Mouse (Mus musculus): ENCODE results near the gene Rtn4rl2. TPM values are rescaled to one million over a fixed set of nuclear protein-coding genes. Genes with fewer than 3 reads are reported as not detected.

The Rtn4rl2 gene
- polyA plus RNA-seq, 2 experiments: 1.5 to 4.5 TPM

DNA sequence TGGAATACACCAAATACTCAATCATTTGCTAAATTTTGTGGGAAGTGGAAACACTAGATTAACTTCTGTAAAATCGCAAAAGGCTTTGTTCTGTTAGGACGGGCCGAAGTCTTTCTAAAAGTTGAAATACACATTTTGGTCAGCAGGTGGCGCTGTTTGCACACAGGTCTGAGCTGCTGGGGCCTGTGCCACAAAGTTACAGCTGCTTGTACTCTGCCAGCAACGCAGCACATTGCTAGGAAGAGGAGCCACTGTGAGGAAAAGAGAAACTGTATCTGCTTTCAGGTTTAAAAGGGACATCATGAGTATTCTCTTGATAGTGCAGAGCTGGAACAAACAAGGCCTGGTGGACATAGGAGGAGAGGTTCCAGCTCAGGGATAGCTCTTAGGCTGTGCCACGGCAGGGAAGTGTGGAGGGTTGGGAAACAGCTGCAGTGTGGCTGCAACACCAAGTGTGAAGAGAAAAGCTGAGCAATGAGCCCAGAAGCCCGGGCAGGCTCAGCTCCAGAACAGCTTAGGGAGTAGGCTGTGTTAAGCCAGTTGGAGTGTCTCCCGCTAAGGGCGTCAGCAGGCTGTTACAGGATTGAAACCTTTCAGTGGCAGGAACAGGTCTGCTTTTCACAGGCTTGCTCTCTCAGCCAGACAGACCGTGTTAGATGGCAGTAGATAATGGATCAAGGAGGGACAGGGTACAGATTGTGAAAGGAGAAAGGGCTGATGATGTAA is 54.7 kb downstream of the Rtn4rl2 start:
- Histone ChIP-seq H3K27me3 (ENCODE audit: control insufficient read depth, insufficient read depth, low read length) (no peaks in the 10 kb centered on the region), H3K4me2 (replicated peaks; ENCODE audit: low read depth, low read length, severe bottlenecking) (no peak overlapping the region), H3K4me1 (ENCODE audit: control insufficient read depth, insufficient read depth, low read length) (peaks cover 7% of the 10 kb centered on the region; the same call in 1 of the 2 replicates), H3K4me3 (replicated peaks; ENCODE audit: low read length) (no peak overlapping the region), H3K36me3 (ENCODE audit: control insufficient read depth, insufficient read depth, low read length) (peaks cover 7% of the 10 kb centered on the region), H3K9ac (ENCODE audit: low read depth, low read length, severe bottlenecking) (no peak overlapping the region; the same call in 1 of the 2 replicates), H3K27ac (replicated peaks; ENCODE audit: low read depth, low read length) (no peak overlapping the region), H3K9me3 (ENCODE audit: control insufficient read depth, low read length) (no peaks in the 10 kb centered on the region)
- ATAC-seq (ENCODE audit: low FRiP score, low read depth) (peak; percentile 72), DNase-seq (ENCODE audit: low spot score) (peak; percentile 89)
- no peak for TF ChIP-seq POLR2A (IDR thresholded peaks at IDR 0.05; ENCODE audit: borderline replicate concordance, extremely low read depth, insufficient read depth, insufficient read length)
- 32% methylated on average over 10 of the region's 10 CpGs for WGBS

DNA sequence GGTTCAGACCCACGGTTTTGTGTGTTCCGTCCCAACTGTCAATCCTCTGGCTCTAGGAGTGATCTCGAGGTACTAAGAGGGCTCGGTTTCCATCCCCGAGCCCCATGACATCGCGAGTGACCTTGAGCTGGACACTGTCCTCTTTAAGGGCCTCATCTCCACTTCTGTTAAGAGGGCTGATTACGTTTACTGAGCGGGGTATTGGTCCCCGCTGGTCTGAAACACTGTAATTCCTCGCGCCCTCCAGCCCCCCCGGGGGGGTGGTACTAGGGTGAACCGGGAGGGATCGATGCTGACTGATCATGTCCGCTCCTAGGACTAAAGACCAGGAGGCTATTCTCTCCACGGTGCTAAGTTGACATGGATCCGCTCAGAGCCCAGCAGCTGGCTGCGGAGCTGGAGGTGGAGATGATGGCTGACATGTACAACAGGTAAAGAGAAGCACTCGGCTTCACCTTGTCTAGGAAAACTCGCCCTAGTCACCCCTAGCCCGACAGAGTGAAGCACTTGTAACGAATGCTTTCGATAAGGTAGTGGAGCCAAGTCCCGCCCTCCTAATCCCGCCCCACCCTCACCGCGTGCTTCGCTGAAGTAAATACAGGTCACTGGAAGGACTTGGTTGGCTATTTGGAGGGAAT is 59.1 kb downstream of the Rtn4rl2 start:
- WGBS: 1% methylated on average over 29 of the region's 29 CpGs
- no peak for ATAC-seq (ENCODE audit: low FRiP score, low read depth)
- H3K27ac ChIP-seq (replicated peaks; ENCODE audit: low read depth, low read length): no peak overlapping the region

DNA sequence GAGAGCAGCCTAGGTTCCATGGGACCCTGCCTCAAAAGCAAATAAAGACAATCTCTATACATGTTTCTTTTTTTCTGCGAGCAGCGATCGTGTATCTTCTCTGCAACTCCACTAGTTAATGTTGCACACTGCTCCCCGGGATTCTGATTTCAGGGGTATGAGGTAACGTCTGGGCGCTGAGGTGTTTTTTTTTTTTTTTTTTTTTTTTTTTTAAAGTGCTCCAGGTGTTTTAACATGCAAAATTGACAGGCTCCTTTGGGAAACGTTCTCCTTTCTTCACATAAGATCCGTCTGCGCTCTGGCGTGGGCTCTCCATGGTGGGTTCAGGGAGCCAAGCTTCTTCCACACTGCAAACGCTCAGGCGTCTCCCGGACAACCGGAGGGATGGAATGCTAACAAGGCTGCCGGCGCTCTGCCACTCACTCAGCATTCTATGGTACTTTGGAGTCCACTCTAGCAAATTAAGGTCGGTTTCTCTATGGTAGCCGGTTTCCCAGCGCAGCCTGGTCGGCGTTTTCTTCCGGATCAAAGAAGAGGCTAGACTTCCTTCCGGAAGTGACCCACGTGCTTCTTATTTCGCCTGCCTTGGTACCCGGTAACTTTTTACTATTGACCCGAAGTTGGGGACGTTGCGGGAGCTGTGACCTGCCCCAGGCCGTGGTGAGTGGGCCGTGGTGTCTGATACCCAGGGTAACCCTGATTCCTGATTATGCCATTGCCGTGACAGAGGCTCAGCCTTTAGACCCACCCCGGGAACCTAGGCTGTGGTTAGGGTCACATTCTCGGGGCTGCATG is 59.8 kb downstream of the Rtn4rl2 start, which contains the start of gene Timm10:
TSS of gene Timm10 (plus strand) at position 510 of the 795 bp plus-strand sequence.
- TF ChIP-seq POLR2A (IDR thresholded peaks at IDR 0.05; ENCODE audit: borderline replicate concordance, extremely low read depth, insufficient read depth, insufficient read length): 0 out of 2 replicates have a peak, but pooled peaks have one; percentile 4
- H3K4me3 ChIP-seq (replicated peaks; ENCODE audit: low read length): peak within 1 kb of the TSS; percentile 83
- no peaks in the 10 kb centered on the region for H3K27me3 ChIP-seq (ENCODE audit: control insufficient read depth, insufficient read depth, low read length)
- DNase-seq (ENCODE audit: low spot score): peak; percentile 97
- ATAC-seq (ENCODE audit: low FRiP score, low read depth): peak; percentile 95
- no peak within 1 kb of the TSS; the same call in 1 of the 2 replicates for H3K27ac ChIP-seq (replicated peaks; ENCODE audit: low read depth, low read length)
- WGBS: under 1% methylated on average over 34 of the region's 34 CpGs
- H3K36me3 ChIP-seq (ENCODE audit: control insufficient read depth, insufficient read depth, low read length): peaks cover 7% of the 10 kb centered on the region
- peak within 1 kb of the TSS; percentile 63 for H3K9ac ChIP-seq (ENCODE audit: low read depth, low read length, severe bottlenecking)
- peak within 1 kb of the TSS; percentile 92 for H3K4me2 ChIP-seq (replicated peaks; ENCODE audit: low read depth, low read length, severe bottlenecking)
- H3K9me3 ChIP-seq (ENCODE audit: control insufficient read depth, low read length): no peaks in the 10 kb centered on the region
- peaks cover 7% of the 10 kb centered on the region; the same call in 1 of the 2 replicates for H3K4me1 ChIP-seq (ENCODE audit: control insufficient read depth, insufficient read depth, low read length)

More for the DNA sequence above, 59.1 kb downstream of the Rtn4rl2 start:
- Histone ChIP-seq H3K27me3 (ENCODE audit: control insufficient read depth, insufficient read depth, low read length) (no peaks in the 10 kb centered on the region), H3K4me1 (ENCODE audit: control insufficient read depth, insufficient read depth, low read length) (peaks cover 7% of the 10 kb centered on the region; the same call in 1 of the 2 replicates), H3K4me2 (replicated peaks; ENCODE audit: low read depth, low read length, severe bottlenecking) (peak overlapping the region; percentile 92), H3K4me3 (replicated peaks; ENCODE audit: low read length) (peak overlapping the region; percentile 83), H3K9me3 (ENCODE audit: control insufficient read depth, low read length) (no peaks in the 10 kb centered on the region), H3K36me3 (ENCODE audit: control insufficient read depth, insufficient read depth, low read length) (peaks cover 7% of the 10 kb centered on the region), H3K9ac (ENCODE audit: low read depth, low read length, severe bottlenecking) (peak overlapping the region; percentile 63)
- TF ChIP-seq POLR2A (IDR thresholded peaks at IDR 0.05; ENCODE audit: borderline replicate concordance, extremely low read depth, insufficient read depth, insufficient read length): no peak
- no peak for DNase-seq (ENCODE audit: low spot score)

DNA sequence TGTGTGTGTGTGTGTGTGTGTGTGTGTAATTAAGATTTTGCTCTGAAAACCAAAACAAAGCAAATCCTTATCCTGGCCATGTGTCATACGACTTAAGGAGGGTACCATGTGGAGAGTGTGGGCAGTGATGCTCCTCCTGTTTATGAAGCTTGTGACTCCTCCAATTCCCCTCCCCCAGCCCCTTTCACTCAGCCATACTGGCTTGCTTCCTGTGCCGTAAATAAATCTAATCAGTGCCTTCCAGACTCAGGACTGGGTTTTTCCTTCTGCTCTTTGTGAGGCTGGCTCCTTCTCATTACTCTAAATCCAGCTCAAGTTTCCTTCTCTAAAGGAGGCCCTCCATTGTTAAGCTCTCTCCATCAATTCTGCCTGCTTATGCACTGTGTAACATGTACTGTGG is 63.3 kb downstream of the Rtn4rl2 start:
- TF ChIP-seq POLR2A (IDR thresholded peaks at IDR 0.05; ENCODE audit: borderline replicate concordance, extremely low read depth, insufficient read depth, insufficient read length): no peak
- H3K4me3 ChIP-seq (replicated peaks; ENCODE audit: low read length): no peak overlapping the region
- H3K36me3 ChIP-seq (ENCODE audit: control insufficient read depth, insufficient read depth, low read length): no peaks in the 10 kb centered on the region
- H3K27me3 ChIP-seq (ENCODE audit: control insufficient read depth, insufficient read depth, low read length): no peaks in the 10 kb centered on the region
- no peaks in the 10 kb centered on the region for H3K9me3 ChIP-seq (ENCODE audit: control insufficient read depth, low read length)
- no peak overlapping the region for H3K4me2 ChIP-seq (replicated peaks; ENCODE audit: low read depth, low read length, severe bottlenecking)
- WGBS: 24% methylated on average over 2 of the region's 2 CpGs
- H3K4me1 ChIP-seq (ENCODE audit: control insufficient read depth, insufficient read depth, low read length): peaks cover 7% of the 10 kb centered on the region; the same call in 1 of the 2 replicates
- H3K27ac ChIP-seq (replicated peaks; ENCODE audit: low read depth, low read length): no peak overlapping the region
- no peak overlapping the region for H3K9ac ChIP-seq (ENCODE audit: low read depth, low read length, severe bottlenecking)
- DNase-seq (ENCODE audit: low spot score) (no peak), ATAC-seq (ENCODE audit: low FRiP score, low read depth) (no peak)

DNA sequence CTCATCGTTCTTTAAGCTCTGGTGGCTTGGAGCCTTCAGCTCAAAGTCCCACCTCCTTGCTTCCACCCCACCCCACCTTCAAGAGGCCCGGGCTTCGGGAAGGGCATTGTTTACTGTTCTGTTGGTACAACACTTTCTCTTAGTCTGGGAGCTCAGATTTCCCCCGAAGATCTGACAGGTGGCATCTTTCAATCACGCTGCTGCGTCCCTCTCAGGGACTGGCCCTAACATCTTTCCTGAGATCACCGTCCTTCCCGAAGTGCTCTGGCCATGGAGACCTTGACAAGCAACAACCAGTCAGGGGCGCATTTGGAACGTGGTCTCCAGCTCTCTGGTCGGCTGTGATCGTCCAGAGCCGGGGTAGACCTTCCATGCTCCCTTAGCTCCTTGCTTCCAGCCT is 64.0 kb downstream of the Rtn4rl2 start, which contains the start of gene Smtnl1:
TSS of gene Smtnl1 (minus strand) at position 101 of the 400 bp plus-strand sequence.
- H3K9ac ChIP-seq (ENCODE audit: low read depth, low read length, severe bottlenecking): no peak within 1 kb of the TSS
- ATAC-seq (ENCODE audit: low FRiP score, low read depth) (no peak), DNase-seq (ENCODE audit: low spot score) (no peak)
- TF ChIP-seq POLR2A (IDR thresholded peaks at IDR 0.05; ENCODE audit: borderline replicate concordance, extremely low read depth, insufficient read depth, insufficient read length): no peak
- no peak within 1 kb of the TSS for H3K4me3 ChIP-seq (replicated peaks; ENCODE audit: low read length)
- H3K4me2 ChIP-seq (replicated peaks; ENCODE audit: low read depth, low read length, severe bottlenecking): no peak within 1 kb of the TSS
- H3K9me3 ChIP-seq (ENCODE audit: control insufficient read depth, low read length): no peaks in the 10 kb centered on the region
- WGBS: 60% methylated on average over 13 of the region's 13 CpGs
- H3K36me3 ChIP-seq (ENCODE audit: control insufficient read depth, insufficient read depth, low read length): no peaks in the 10 kb centered on the region
- no peaks in the 10 kb centered on the region for H3K27me3 ChIP-seq (ENCODE audit: control insufficient read depth, insufficient read depth, low read length)
- no peak within 1 kb of the TSS for H3K27ac ChIP-seq (replicated peaks; ENCODE audit: low read depth, low read length)
- 0 out of 2 replicates have a peak, but pooled peaks cover 1% of the 10 kb centered on the region for H3K4me1 ChIP-seq (ENCODE audit: control insufficient read depth, insufficient read depth, low read length)

Small RNA genes within 50 kb of the gene (microRNA-seq; reads per million reads assigned to microRNA genes)
- not detected for gene Gm24332

Other genes with a start within 250 kb of the Rtn4rl2 start
- 85.0 and 92.1 TPM in 2 replicates for gene Ctnnd1, start 235.9 kb downstream of the Rtn4rl2 start, polyA plus RNA-seq (2012; rRNA removed)
- 46.0 and 47.7 TPM in 2 replicates for gene Ctnnd1, start 235.9 kb downstream of the Rtn4rl2 start, polyA plus RNA-seq (2014; fragmentation: Nextera tagmentation; extraction: Ambion mirVana)
- gene Btbd18, start 227.6 kb downstream of the Rtn4rl2 start, polyA plus RNA-seq (2012; rRNA removed): 0.01 TPM in 1 of 2 replicates, not detected in the other
- gene Btbd18, start 227.6 kb downstream of the Rtn4rl2 start, polyA plus RNA-seq (2014; fragmentation: Nextera tagmentation; extraction: Ambion mirVana): 0.14 and 0.15 TPM in 2 replicates
- 224 and 297 TPM in 2 replicates for gene Selenoh, start 215.9 kb downstream of the Rtn4rl2 start, polyA plus RNA-seq (2012; rRNA removed)
- gene Selenoh, start 215.9 kb downstream of the Rtn4rl2 start, polyA plus RNA-seq (2014; fragmentation: Nextera tagmentation; extraction: Ambion mirVana): 274 and 276 TPM in 2 replicates
- gene Gm28635, start 208.7 kb downstream of the Rtn4rl2 start, polyA plus RNA-seq (2012; rRNA removed): not detected in 2 replicates
- gene Gm28635, start 208.7 kb downstream of the Rtn4rl2 start, polyA plus RNA-seq (2014; fragmentation: Nextera tagmentation; extraction: Ambion mirVana): not detected in 2 replicates
- gene Med19, start 208.3 kb downstream of the Rtn4rl2 start, polyA plus RNA-seq (2012; rRNA removed): 20.4 and 20.7 TPM in 2 replicates
- 33.6 and 33.7 TPM in 2 replicates for gene Med19, start 208.3 kb downstream of the Rtn4rl2 start, polyA plus RNA-seq (2014; fragmentation: Nextera tagmentation; extraction: Ambion mirVana)
- 63.2 and 66.0 TPM in 2 replicates for gene Tmx2, start 207.6 kb downstream of the Rtn4rl2 start, polyA plus RNA-seq (2012; rRNA removed)
- 93.0 and 99.5 TPM in 2 replicates for gene Tmx2, start 207.6 kb downstream of the Rtn4rl2 start, polyA plus RNA-seq (2014; fragmentation: Nextera tagmentation; extraction: Ambion mirVana)
- gene Zdhhc5, start 171.5 kb downstream of the Rtn4rl2 start, polyA plus RNA-seq (2012; rRNA removed): 46.6 and 55.4 TPM in 2 replicates
- 34.0 and 36.5 TPM in 2 replicates for gene Zdhhc5, start 171.5 kb downstream of the Rtn4rl2 start, polyA plus RNA-seq (2014; fragmentation: Nextera tagmentation; extraction: Ambion mirVana)
- gene Clp1, start 159.4 kb downstream of the Rtn4rl2 start, polyA plus RNA-seq (2012; rRNA removed): 19.5 and 21.1 TPM in 2 replicates
- gene Clp1, start 159.4 kb downstream of the Rtn4rl2 start, polyA plus RNA-seq (2014; fragmentation: Nextera tagmentation; extraction: Ambion mirVana): 30.7 and 30.9 TPM in 2 replicates
- 13.2 and 14.6 TPM in 2 replicates for gene Ypel4, start 152.7 kb downstream of the Rtn4rl2 start, polyA plus RNA-seq (2012; rRNA removed)
- gene Ypel4, start 152.7 kb downstream of the Rtn4rl2 start, polyA plus RNA-seq (2014; fragmentation: Nextera tagmentation; extraction: Ambion mirVana): 7.4 and 9.0 TPM in 2 replicates
- gene Gm19426, start 143.1 kb downstream of the Rtn4rl2 start, polyA plus RNA-seq (2012; rRNA removed): 11.6 and 14.9 TPM in 2 replicates
- gene Gm19426, start 143.1 kb downstream of the Rtn4rl2 start, polyA plus RNA-seq (2014; fragmentation: Nextera tagmentation; extraction: Ambion mirVana): 4.3 and 5.7 TPM in 2 replicates
- 38.9 and 41.2 TPM in 2 replicates for gene Serping1, start 111.3 kb downstream of the Rtn4rl2 start, polyA plus RNA-seq (2012; rRNA removed)
- gene Serping1, start 111.3 kb downstream of the Rtn4rl2 start, polyA plus RNA-seq (2014; fragmentation: Nextera tagmentation; extraction: Ambion mirVana): 44.1 and 44.4 TPM in 2 replicates
- gene Ube2l6, start 87.9 kb downstream of the Rtn4rl2 start, polyA plus RNA-seq (2012; rRNA removed): 20.9 and 24.6 TPM in 2 replicates
- 33.5 and 37.2 TPM in 2 replicates for gene Ube2l6, start 87.9 kb downstream of the Rtn4rl2 start, polyA plus RNA-seq (2014; fragmentation: Nextera tagmentation; extraction: Ambion mirVana)
- gene Smtnl1, start 64.1 kb downstream of the Rtn4rl2 start, polyA plus RNA-seq (2012; rRNA removed): 0.06 and 0.24 TPM in 2 replicates
- 0.22 and 0.55 TPM in 2 replicates for gene Smtnl1, start 64.1 kb downstream of the Rtn4rl2 start, polyA plus RNA-seq (2014; fragmentation: Nextera tagmentation; extraction: Ambion mirVana)
- 52.3 and 59.7 TPM in 2 replicates for gene Timm10, start 59.7 kb downstream of the Rtn4rl2 start, polyA plus RNA-seq (2012; rRNA removed)
- gene Timm10, start 59.7 kb downstream of the Rtn4rl2 start, polyA plus RNA-seq (2014; fragmentation: Nextera tagmentation; extraction: Ambion mirVana): 56.0 and 58.4 TPM in 2 replicates
- 25.8 and 35.9 TPM in 2 replicates for gene Slc43a1, start 47.9 kb downstream of the Rtn4rl2 start, polyA plus RNA-seq (2012; rRNA removed)
- 15.5 and 18.5 TPM in 2 replicates for gene Slc43a1, start 47.9 kb downstream of the Rtn4rl2 start, polyA plus RNA-seq (2014; fragmentation: Nextera tagmentation; extraction: Ambion mirVana)
- 73.2 and 85.5 TPM in 2 replicates for gene Slc43a3, start 49.9 kb upstream of the Rtn4rl2 start, polyA plus RNA-seq (2012; rRNA removed)
- gene Slc43a3, start 49.9 kb upstream of the Rtn4rl2 start, polyA plus RNA-seq (2014; fragmentation: Nextera tagmentation; extraction: Ambion mirVana): 32.1 and 34.9 TPM in 2 replicates
- gene Prg2, start 93.8 kb upstream of the Rtn4rl2 start, polyA plus RNA-seq (2012; rRNA removed): 0.80 and 1.0 TPM in 2 replicates
- gene Prg2, start 93.8 kb upstream of the Rtn4rl2 start, polyA plus RNA-seq (2014; fragmentation: Nextera tagmentation; extraction: Ambion mirVana): not detected in 2 replicates
- gene Prg3, start 101.5 kb upstream of the Rtn4rl2 start, polyA plus RNA-seq (2012; rRNA removed): 0.08 TPM in 1 of 2 replicates, not detected in the other
- gene Prg3, start 101.5 kb upstream of the Rtn4rl2 start, polyA plus RNA-seq (2014; fragmentation: Nextera tagmentation; extraction: Ambion mirVana): 0.21 TPM in 1 of 2 replicates, not detected in the other
- gene Ssrp1, start 150.5 kb upstream of the Rtn4rl2 start, polyA plus RNA-seq (2012; rRNA removed): 256 and 265 TPM in 2 replicates
- 242 and 263 TPM in 2 replicates for gene Ssrp1, start 150.5 kb upstream of the Rtn4rl2 start, polyA plus RNA-seq (2014; fragmentation: Nextera tagmentation; extraction: Ambion mirVana)
- gene P2rx3, start 150.8 kb upstream of the Rtn4rl2 start, polyA plus RNA-seq (2012; rRNA removed): 0.45 and 0.69 TPM in 2 replicates
- 0.43 and 0.81 TPM in 2 replicates for gene P2rx3, start 150.8 kb upstream of the Rtn4rl2 start, polyA plus RNA-seq (2014; fragmentation: Nextera tagmentation; extraction: Ambion mirVana)
- 85.9 and 110 TPM in 2 replicates for gene Tnks1bp1, start 161.3 kb upstream of the Rtn4rl2 start, polyA plus RNA-seq (2012; rRNA removed)
- gene Tnks1bp1, start 161.3 kb upstream of the Rtn4rl2 start, polyA plus RNA-seq (2014; fragmentation: Nextera tagmentation; extraction: Ambion mirVana): 16.8 and 17.0 TPM in 2 replicates
- 37.0 and 38.2 TPM in 2 replicates for gene Aplnr, start 249.5 kb upstream of the Rtn4rl2 start, polyA plus RNA-seq (2012; rRNA removed)
- gene Aplnr, start 249.5 kb upstream of the Rtn4rl2 start, polyA plus RNA-seq (2014; fragmentation: Nextera tagmentation; extraction: Ambion mirVana): 47.3 and 47.9 TPM in 2 replicates